Mouse (Mus musculus) fat pad, adult 2 months (tissue): ENCODE data around the gene 4930563M21Rik.
"Not testable (repeated sequence)": the region's sequence is repeated elsewhere in the genome, so short reads cannot be mapped to it uniquely, and the experiment has no call there.

Experiments
- DNase-seq: peaks from one replicate; pipeline ENCODE4 v3.0.0-alpha.2; 2011; ENCODE audit warnings: low read depth, low spot score; ENCODE audit errors: extremely low read depth

The 4930563M21Rik gene

DNA sequence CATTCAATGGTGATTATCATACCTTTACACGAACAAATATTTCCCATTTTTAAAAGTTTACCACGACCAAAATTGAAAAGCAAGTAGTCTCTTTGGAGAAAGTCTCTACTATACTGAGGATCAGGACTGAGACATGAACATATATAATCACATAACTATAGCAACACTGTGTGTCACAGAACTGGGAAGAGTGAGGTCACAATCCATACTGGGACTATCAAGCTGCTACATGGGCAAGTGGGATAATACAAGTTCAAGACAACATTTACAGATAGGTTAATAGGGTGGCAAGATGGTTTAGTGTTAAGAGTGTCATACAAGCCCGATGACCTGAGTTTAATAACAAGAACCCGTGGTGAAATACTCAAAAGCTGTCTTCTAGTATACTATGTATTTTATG lies at the start of gene 4930563M21Rik:
TSS of gene 4930563M21Rik (minus strand) at position 101 of the 400 bp plus-strand sequence.
- no peak for DNase-seq

DNA sequence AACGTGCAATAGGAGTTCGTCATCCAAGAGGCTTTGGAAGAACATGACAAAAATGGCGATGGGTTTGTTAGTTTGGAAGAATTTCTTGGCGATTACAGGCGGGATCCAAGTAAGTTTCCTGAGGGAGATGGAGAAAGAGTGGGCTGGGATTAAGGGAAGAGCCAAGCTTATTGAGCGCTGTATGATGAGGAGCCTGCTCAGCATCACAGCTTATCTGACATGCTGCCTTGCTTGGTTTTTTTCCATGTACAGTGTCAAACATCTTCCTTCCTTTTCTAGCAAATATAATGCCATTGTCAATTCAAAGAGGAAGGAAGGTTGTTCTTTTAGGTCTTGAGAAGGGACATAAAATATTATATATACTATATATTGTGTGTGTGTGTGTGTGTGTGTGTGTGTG lies 45.8 kb upstream of the 4930563M21Rik start:
- no peak for DNase-seq

DNA sequence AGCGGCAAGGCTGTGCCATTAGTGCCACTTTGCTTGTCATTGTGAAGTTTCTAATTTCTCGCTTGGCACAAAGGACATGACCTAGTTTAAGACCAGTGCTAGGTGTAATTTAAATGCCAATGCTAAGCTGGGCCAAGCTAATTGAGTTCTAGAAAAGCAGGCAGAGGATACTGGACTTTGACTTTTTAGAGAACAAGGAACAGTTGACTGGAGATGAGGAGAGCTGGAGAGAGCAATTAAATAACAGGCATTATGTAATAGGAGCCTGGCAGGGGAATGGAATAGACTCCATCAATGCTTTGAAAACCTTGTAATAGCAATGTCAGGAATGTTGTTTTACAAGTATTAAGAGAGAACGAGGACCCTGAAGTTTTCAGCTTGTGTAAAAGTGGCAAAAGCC lies 43.4 kb upstream of the 4930563M21Rik start:
- DNase-seq = no peak

DNA sequence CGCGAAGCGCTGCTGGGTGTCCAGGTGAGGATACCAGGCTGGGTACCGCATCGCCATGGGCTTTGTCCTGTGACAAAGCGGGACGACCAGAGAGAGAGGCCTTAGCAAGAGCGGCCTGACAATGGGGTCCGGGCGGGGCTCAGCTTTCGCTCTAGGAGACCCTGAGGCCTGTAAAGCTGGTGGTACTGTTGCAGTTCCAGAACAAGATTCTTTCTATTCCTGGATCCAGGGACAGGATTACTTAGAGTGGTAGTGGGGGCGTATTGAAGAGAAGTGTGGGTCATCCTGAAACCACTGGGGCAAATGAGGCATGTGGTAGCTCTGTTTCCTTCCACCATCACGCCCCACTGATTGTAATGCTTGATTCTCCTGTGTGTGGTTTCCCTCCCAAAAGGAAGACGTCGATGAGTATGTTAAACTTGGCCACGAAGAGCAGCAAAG lies 31.9 kb upstream of the 4930563M21Rik start:
- no peak for DNase-seq

DNA sequence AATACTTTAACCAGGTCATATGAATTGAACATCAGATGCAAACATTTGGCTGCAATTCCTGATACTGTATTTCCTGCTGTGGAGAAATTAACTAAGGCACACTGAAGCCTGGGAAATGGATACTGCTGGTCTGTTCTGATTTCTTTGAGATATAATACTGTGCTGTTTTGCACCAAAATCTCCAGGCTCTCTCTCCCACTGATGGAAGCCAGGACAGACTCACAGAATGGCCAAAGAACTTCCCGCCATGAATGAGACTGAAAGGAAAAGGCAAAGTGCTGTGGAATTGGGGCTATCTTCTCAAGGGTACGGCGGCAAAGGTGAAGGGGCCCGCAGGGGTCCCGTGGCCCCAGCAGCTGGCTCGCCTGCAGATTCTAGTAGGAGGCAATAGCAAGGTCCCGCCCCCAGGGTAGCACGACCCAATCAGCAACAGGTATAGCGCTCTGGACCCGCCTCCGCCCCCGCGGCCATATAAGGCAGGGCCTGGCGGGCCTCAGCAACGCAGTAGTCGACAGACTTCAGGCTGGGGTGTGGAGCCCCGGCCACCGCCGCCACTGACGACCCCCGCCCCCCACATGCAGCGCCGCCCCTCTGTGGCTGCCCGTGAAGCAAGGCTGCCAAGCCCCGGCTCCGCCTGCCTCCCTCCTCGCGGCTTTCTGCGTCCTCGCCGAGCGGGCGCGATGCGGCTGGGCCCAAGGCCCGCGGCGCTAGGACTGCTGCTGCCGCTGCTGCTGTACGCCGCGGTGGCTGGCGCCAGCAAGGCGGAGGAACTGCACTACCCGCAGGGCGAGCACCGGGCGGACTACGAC lies 31.2 kb upstream of the 4930563M21Rik start, which contains the start of gene Rcn2:
TSS of gene Rcn2 (plus strand) at position 474 of the 809 bp plus-strand sequence.
- DNase-seq = peak; percentile 25

DNA sequence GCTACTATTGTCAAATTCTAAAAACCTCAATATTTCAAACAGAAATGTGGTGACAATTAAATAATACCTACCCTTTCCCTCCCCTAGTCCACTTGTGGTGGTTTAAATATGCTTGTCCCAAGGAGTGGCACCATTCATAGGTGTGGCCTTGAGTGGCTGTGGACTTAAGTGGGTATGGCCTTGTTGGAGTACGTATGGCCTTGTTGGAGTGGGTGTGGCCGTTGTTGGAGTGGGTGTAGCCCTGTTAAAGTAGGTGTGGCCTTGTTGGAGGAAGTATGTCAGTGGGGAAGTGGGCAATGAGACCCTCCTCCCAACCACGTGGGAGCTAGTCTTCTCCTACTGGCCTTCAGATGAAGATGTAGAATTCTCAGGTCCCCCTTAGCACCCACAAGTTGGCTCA lies 21.9 kb upstream of the 4930563M21Rik start:
- DNase-seq = no peak

DNA sequence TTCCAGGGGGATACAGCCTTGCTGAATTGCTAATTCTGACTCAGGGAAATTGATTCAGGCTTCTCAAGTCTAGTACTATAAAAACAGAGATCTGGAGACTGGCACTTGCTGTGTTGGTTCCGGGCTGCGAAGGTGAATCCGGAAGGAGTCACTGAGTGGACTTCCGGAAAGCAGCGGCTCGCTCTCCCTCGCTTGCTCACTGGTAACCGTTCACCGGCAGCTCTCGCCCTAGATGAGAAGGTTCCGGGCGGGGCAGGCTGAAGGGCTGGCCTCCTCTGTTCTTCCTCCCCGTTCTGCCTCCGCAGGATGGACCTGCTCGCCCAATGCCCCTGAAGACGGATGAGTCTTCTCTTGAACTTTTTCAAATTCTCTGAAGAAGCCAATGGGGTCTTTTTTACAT lies 16.9 kb upstream of the 4930563M21Rik start:
- DNase-seq = no peak

DNA sequence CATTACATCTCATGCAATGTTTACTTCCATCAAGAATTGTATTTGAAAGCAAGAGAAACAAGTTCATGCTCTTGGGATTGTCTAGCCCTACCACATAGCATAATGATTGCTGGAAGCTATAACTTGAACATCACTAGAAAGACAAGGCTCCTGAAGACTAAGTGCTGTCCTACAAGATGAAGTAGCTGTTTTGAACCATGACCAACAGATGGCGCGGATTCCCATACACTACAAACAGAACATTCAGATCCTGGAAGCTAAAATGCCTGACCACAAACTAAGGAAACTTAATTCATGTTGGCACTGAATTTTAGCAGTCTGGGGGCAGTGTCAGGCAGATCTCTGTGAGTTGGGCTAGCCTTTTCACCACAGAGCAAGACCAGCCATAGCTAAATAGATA lies 14.4 kb upstream of the 4930563M21Rik start:
- DNase-seq = no peak

DNA sequence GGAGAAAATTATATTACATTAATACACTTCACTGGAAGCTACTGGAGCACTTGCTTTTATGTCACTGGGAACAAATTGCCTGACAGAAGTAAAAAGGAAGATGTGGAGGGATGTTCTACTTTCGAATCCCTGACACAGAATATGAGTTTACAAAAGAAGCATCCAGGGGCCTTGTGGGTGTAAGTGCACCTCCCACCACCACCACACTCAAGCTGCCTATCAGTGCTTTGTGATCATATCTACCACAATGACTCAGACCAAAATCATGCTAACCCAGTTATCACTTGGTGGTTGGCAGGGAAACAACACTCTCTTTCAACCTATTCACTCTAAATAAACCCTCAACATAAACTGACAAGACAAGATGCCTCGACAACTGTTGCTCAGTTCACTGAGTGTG lies 5.7 kb downstream of the 4930563M21Rik start:
- not testable (repeated sequence) for DNase-seq

DNA sequence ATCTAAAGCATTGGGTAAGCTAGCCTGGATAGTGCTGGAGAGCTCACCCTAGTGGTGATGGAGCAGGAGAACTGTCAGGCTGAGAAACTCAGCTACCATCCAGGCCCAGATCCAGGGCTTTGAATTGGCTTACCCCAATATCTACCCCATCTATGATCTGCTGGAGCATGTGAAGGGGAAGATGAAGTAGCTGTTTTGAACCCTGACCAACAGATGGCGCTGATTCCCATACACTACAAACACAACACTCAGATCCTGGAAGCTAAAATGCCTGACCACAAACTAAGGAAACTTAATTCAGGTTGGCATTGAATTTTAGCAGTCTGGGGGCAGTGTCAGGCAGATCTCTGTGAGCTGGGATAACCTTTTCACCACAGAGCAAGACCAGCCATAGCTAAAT lies 63.5 kb downstream of the 4930563M21Rik start:
- DNase-seq = no peak

DNA sequence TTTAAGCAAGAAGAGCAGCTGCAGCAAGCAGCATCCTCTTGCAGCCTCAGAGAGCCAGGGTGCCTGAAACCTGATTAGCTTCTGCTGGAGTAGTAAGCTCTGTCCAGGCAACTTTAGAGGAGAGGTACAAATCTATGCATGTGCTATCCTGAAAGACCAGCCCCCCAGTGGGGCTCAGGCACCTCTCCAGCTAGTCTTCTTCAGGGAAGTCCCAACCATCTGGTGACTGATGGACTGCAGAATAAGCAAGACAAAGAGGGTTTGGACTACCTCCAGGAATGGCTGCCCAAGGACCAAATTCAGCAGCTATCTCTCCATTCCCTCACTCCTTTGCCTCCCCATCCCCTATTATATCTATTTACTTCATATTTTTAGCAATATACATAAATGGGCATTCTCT lies 69.0 kb downstream of the 4930563M21Rik start:
- DNase-seq = no peak

DNA sequence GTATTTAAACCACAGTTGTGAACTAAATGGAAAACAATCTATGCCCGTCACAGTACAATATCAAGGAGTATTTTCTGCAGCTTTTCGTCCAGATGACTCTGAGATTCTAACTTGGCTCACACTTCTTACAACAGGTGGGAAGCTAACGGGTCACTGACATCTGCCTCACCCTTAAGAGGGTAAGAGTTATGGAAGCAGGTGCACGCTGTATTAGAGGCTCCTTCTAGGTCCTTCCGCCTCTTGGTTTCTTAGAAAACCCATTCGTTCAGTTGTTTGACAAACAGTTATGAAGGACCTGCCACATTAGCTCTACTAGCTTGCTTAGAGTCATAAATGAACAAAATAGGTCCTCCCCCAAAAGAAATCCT lies 71.7 kb downstream of the 4930563M21Rik start:
- no peak for DNase-seq

DNA sequence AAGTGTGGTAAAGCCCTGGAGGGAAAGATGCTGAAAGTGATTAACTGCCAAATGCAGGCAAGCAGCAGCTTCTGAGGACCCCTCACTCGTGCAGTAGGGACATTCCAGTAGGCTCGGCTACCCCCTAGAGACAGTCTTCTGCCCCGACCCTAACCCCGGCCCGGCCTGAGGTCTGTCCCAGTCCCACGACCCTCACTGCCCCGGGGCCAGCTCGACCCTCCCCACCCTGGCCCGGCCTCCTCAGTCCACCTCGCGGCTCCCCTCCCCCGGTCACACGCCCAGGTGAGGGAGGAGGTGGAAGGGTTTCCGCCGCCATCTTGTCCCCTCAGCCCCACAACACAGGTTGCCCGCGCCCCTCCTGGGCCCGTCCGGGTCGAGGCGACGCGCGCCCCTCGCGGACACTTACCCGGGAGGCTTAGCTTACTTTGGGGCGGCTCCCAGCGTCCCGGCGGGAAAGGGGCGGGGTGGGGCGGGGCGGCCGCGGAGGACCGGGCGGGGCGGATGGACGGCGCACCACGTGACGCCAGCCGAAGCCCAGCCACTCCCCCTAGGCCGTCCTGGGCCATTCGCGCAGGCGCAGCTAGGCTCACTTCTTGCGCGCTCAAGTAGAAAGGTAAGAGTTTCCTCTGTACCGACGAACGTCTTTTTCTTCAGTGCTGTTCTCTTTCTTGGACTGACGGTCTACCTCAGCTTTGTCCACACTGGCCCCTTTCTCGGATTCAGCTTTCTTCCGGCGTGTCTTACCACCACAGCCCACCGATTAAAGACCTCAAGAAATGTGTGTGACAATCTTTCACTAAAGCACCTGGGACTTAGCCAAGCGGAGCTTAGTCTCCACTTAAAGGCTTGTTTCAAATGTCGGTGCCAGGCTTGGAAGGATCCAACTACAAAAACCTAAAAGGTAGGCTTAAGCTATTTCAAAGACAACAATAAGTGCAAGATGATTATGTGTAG lies 72.4 kb downstream of the 4930563M21Rik start, which contains the start of gene Scaper:
TSS of gene Scaper (minus strand) at position 456 of the 954 bp plus-strand sequence.
- DNase-seq = peak; percentile 31

DNA sequence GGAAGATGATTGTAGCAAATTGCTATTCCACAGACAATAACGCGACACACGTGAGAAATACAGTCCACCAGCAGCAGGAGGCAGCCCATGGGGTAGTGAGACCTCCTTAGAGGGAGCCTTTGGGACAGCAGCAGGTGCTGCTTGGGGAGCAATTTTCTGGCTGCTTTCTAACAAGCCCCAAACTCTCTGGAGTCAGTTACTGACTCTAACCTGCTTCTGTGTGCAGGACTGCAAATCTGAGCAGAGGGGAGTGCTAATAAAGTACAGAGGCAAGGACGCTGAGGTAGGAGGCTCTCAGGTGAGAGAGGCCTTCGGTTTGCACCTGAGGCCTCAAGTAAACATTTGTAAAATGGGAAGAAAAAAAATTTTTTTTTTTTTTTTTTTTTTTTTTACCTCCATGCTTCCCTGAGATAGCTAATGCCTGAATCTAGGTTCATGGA lies 73.1 kb downstream of the 4930563M21Rik start:
- no peak for DNase-seq

DNA sequence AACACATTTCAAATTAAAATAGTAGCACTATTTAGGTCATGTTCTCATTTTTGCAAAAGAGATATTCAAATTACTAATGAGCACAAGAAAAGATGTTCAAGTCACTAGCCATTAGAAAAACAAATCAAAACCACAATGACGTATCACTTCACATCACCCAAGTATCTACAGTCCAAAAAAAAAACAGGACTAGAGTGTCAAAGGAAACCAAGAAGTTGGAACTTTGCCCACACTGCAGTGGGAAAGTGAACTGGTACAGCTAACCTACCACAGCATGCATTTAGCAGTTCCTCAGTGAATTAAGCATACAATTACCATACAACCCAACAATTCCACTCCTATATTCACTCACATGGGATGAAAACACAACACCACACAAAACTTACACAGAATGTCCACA lies 77.9 kb downstream of the 4930563M21Rik start:
- DNase-seq = no peak

DNA sequence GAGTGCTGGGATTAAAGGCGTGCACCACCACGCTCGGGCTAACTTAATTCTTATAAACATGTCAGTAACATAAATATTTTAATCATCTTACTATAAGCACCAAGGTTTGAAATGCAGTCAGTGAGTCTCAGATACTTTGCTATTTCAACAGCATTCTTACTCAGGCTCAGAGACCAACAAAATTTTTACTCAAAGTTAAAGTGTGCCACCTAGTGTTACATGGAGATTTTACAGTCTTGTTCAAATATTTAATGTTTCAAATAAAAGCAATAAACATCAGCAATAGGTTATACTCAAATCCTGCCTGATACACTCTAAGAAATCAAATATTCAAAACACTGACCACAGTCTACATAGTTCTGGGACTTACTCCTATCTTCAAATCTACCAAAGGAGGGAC lies 91.8 kb downstream of the 4930563M21Rik start:
- no peak for DNase-seq

DNA sequence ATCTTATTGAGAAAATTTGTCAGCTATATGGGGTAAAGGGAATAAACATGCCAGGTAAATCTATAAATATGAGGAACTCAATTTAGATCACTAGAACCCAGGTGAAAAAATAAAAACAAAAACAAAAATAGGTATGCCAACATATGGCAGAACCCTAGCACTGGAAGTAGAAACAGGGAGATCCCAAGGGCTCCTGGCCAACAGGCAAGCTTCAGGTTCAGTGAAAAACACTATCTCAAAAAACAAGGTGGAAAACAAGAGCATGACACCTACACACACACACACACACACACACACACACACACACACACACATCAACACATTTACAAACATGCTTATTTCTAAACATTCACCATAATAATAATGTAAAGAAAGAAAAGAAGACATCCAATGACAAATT lies 93.6 kb downstream of the 4930563M21Rik start:
- DNase-seq = no peak
